Mouse (Mus musculus): ENCODE results near the gene Fbxo44. TPM values are rescaled to one million over a fixed set of nuclear protein-coding genes. Genes with fewer than 3 reads are reported as not detected.

Fbxo44 gene
- polyA plus RNA-seq, 1 experiment from 2014 or later: 82.5 TPM

DNA sequence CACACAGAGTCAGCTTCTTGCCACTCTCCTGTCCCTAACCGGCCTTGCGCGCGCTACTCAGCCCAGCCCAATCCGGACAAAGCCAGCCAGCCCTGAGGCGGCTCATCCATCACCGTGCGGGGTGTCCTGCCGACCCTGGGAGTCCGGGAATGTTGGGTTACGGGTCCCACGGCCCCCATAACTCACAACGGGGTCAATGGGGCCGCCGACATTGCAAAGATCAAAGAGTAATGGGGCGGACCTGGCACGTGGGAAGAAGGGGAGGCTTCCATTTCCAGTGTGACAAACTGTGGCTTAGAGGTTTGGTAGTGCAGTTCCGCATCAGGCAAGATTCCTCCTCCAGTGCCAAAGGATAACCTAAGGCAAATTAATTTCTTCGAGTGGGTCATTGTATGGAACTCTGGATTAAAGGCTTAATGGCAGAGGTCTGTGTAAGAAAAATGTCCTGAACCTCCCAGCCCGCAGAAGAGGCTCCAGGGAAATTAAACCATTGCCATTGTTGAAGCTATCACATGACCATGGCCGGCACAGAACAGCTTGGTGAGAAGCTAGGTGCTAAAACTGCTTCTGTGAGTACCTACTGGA is 28.7 kb downstream of the Fbxo44 start:
- no peaks in the 10 kb centered on the region for H3K9me3 ChIP-seq (ENCODE audit: control insufficient read depth, low read length)
- H3K27ac ChIP-seq (ENCODE audit: low read depth, low read length): peak overlapping the region; percentile 99
- peaks cover 3% of the 10 kb centered on the region; the same call in 1 of the 2 replicates for H3K4me1 ChIP-seq (replicated peaks; ENCODE audit: control insufficient read depth, insufficient read depth, low read length)
- WGBS: under 1% methylated on average over 21 of the region's 21 CpGs
- DNase-seq (ENCODE audit: low spot score) (peak; percentile 78), ATAC-seq (ENCODE audit: low FRiP score) (peak; percentile 75)
- no peaks in the 10 kb centered on the region; the same call in 1 of the 2 replicates for H3K27me3 ChIP-seq (ENCODE audit: control insufficient read depth, insufficient read depth, low read length)
- no peaks in the 10 kb centered on the region for H3K36me3 ChIP-seq (ENCODE audit: control insufficient read depth, insufficient read depth, low read length)
- H3K4me2 ChIP-seq (replicated peaks; ENCODE audit: low read depth, low read length): peak overlapping the region; percentile 88
- H3K9ac ChIP-seq (ENCODE audit: low read depth, low read length): peak overlapping the region; percentile 96
- peak overlapping the region; percentile 70 for H3K4me3 ChIP-seq (ENCODE audit: low read depth, low read length)

DNA sequence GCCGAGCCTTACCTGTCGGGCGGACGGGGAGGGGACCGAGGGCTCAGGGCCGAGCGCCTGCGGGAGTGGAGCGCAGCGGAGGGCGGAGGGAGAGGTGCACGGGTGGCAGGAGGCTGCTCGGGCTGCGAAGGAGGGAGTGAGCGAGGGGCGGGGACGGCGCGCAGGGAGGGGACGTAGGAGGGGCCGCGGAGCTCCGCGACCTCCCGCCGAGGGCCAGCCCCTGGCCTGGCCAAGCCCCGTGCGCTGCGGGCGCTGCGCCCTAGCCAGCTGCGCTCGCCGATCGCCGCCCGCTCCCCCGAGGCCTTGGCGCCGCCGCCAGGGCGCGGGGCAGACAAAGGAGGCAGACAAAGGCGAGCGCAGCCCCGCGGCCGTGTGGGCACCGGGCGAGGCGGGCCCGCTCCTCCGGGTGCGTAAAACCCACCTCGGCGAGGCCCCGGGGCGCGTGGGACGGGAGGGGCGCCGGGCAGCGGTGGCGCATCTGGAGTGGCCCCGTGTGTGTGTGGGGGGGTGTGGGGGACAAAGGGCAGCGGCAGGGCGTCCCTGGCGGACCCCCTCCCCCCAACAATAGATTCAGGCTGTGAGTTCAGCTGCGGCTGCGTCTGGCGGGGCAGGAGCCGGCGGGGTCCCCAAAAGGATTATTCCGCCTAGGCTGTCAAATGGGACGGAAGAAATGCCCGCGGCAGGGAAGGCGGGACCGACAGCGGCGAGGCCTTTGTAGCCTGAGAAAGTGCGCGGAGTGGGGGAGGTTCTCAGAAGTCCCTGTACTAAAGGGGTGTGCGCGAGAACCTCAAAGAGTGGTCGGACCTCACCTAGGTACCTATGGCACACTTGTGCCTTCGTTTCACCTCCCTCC is 29.5 kb downstream of the Fbxo44 start, which contains the start of gene Draxin:
Gene Draxin, minus strand, starts transcription at position 138 of the 853 bp plus-strand sequence.
- Histone ChIP-seq H3K4me1 (replicated peaks; ENCODE audit: control insufficient read depth, insufficient read depth, low read length) (peaks cover 3% of the 10 kb centered on the region; the same call in 1 of the 2 replicates), H3K4me2 (replicated peaks; ENCODE audit: low read depth, low read length) (peak within 1 kb of the TSS; percentile 88), H3K27me3 (ENCODE audit: control insufficient read depth, insufficient read depth, low read length) (no peaks in the 10 kb centered on the region; the same call in 1 of the 2 replicates), H3K9ac (ENCODE audit: low read depth, low read length) (peak within 1 kb of the TSS; percentile 96), H3K4me3 (ENCODE audit: low read depth, low read length) (peak within 1 kb of the TSS; percentile 70), H3K36me3 (ENCODE audit: control insufficient read depth, insufficient read depth, low read length) (no peaks in the 10 kb centered on the region), H3K9me3 (ENCODE audit: control insufficient read depth, low read length) (no peaks in the 10 kb centered on the region), H3K27ac (ENCODE audit: low read depth, low read length) (peak within 1 kb of the TSS; percentile 99)
- 0% methylated on average over 63 of the region's 87 CpGs for WGBS
- DNase-seq (ENCODE audit: low spot score): peak; percentile 86
- ATAC-seq (ENCODE audit: low FRiP score): peak; percentile 87

DNA sequence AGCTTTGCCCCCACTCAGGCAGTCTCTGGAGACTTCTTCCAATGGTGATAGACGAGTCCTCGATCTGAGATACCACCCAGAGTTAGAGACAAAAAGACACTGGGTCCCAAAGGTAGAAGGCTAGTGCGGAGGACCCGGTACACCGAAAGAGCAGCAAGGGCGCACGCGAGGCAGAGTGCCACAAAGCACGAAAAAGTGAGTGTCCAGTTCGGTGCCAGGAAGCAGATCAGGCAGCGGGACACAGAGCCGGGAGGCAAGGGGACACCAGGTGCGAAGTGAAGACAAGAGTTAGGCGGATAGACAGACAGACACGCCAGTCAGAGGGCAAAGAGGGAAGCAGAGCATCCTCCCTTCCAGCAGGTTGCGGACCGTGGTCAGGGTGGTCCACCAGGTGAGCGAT is 30.1 kb downstream of the Fbxo44 start, which contains the start of gene Mad2l2:
Gene Mad2l2, plus strand, starts transcription at position 252 of the 400 bp plus-strand sequence.
- under 1% methylated on average over 18 of the region's 18 CpGs for WGBS
- no peaks in the 10 kb centered on the region; the same call in 1 of the 2 replicates for H3K27me3 ChIP-seq (ENCODE audit: control insufficient read depth, insufficient read depth, low read length)

DNA sequence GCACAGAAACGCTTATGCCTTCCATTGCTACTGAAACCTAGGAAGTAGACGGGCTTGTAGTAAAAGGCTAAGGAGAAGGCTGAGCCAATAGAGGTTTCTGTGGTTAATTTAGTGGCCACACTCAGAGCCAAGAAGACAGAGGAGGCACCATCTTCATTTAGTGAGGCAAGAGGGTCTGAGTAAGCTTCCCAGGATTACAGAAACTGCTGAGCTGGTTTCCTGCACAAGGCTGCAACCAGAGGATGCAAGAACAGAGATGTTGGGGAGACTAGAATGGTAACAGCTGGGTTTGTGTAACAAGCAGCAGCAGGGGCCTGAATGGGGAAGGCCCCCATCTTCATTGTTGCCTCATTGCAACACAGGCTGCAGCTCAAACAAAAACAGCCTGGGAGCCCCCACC is 31.6 kb downstream of the Fbxo44 start:
- Histone ChIP-seq H3K9ac (ENCODE audit: low read depth, low read length) (peak overlapping the region; percentile 96), H3K4me1 (replicated peaks; ENCODE audit: control insufficient read depth, insufficient read depth, low read length) (peaks cover 3% of the 10 kb centered on the region; the same call in 1 of the 2 replicates), H3K4me2 (replicated peaks; ENCODE audit: low read depth, low read length) (peak overlapping the region; percentile 88), H3K36me3 (ENCODE audit: control insufficient read depth, insufficient read depth, low read length) (no peaks in the 10 kb centered on the region), H3K27me3 (ENCODE audit: control insufficient read depth, insufficient read depth, low read length) (no peaks in the 10 kb centered on the region; the same call in 1 of the 2 replicates), H3K27ac (ENCODE audit: low read depth, low read length) (peak overlapping the region; percentile 99; the same call in 1 of the 2 replicates), H3K4me3 (ENCODE audit: low read depth, low read length) (peak overlapping the region; percentile 70), H3K9me3 (ENCODE audit: control insufficient read depth, low read length) (no peaks in the 10 kb centered on the region)
- ATAC-seq (ENCODE audit: low FRiP score) (no peak), DNase-seq (ENCODE audit: low spot score) (no peak)
- WGBS: 77% methylated on average over 2 of the region's 2 CpGs

More for the DNA sequence above, 30.1 kb downstream of the Fbxo44 start, which contains the start of gene Mad2l2:
- Histone ChIP-seq H3K4me2 (replicated peaks; ENCODE audit: low read depth, low read length) (peak within 1 kb of the TSS; percentile 88), H3K4me1 (replicated peaks; ENCODE audit: control insufficient read depth, insufficient read depth, low read length) (peaks cover 3% of the 10 kb centered on the region; the same call in 1 of the 2 replicates), H3K27ac (ENCODE audit: low read depth, low read length) (peak within 1 kb of the TSS; percentile 99), H3K9me3 (ENCODE audit: control insufficient read depth, low read length) (no peaks in the 10 kb centered on the region), H3K36me3 (ENCODE audit: control insufficient read depth, insufficient read depth, low read length) (no peaks in the 10 kb centered on the region), H3K4me3 (ENCODE audit: low read depth, low read length) (peak within 1 kb of the TSS; percentile 70), H3K9ac (ENCODE audit: low read depth, low read length) (peak within 1 kb of the TSS; percentile 96)
- no peak for DNase-seq (ENCODE audit: low spot score)
- no peak for ATAC-seq (ENCODE audit: low FRiP score)

DNA sequence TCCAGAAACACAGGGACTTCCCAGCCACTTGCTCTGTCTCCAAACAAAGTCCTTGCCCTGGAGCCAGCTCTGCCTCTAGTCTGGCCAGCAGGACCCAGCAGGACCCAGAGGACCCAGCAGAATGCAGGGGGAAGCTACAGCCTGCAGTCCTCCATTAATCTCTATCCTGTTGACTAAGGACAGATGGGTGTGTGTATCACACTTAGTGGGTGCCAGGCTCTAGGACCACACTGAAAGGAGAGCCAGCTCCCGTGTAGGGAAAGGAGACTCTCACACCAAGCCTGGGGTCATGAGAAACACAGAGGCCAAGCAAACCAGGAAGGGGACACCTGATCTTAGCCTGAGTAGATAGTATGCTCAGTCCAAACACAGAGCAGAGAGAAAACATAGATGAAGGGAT is 32.0 kb downstream of the Fbxo44 start:
- Histone ChIP-seq H3K9ac (ENCODE audit: low read depth, low read length) (peak overlapping the region; percentile 21; the same call in 1 of the 2 replicates), H3K36me3 (ENCODE audit: control insufficient read depth, insufficient read depth, low read length) (no peaks in the 10 kb centered on the region), H3K4me2 (replicated peaks; ENCODE audit: low read depth, low read length) (peak overlapping the region; percentile 88), H3K9me3 (ENCODE audit: control insufficient read depth, low read length) (no peaks in the 10 kb centered on the region), H3K27ac (ENCODE audit: low read depth, low read length) (peak overlapping the region; percentile 99; the same call in 1 of the 2 replicates), H3K27me3 (ENCODE audit: control insufficient read depth, insufficient read depth, low read length) (no peaks in the 10 kb centered on the region; the same call in 1 of the 2 replicates), H3K4me3 (ENCODE audit: low read depth, low read length) (peak overlapping the region; percentile 70), H3K4me1 (replicated peaks; ENCODE audit: control insufficient read depth, insufficient read depth, low read length) (peaks cover 3% of the 10 kb centered on the region; the same call in 1 of the 2 replicates)
- ATAC-seq (ENCODE audit: low FRiP score) (no peak), DNase-seq (ENCODE audit: low spot score) (no peak)
- 50% methylated on average over 1 of the region's 1 CpGs for WGBS

DNA sequence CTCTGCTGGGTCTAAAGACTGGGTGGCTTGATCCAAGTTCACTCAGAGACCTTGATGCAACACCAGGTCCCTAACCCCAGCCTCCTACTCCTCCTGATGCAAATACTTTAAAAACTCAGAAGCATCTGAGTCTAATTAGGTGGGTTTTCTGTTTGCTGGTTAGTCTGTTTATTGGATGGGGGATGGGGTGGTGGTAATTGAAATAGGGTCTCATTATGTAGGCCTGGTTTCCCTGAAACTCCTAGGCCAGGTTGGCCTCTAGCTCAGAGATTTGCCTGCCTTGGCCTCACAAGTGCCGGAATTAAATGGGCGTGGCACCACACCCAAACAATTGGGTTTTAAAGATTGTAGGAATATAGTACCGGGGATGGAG is 37.6 kb downstream of the Fbxo44 start:
- Histone ChIP-seq H3K27ac (ENCODE audit: low read depth, low read length) (peak overlapping the region; percentile 33; the same call in 1 of the 2 replicates), H3K4me2 (replicated peaks; ENCODE audit: low read depth, low read length) (no peak overlapping the region), H3K9me3 (ENCODE audit: control insufficient read depth, low read length) (no peaks in the 10 kb centered on the region), H3K36me3 (ENCODE audit: control insufficient read depth, insufficient read depth, low read length) (no peaks in the 10 kb centered on the region), H3K4me3 (ENCODE audit: low read depth, low read length) (no peak overlapping the region), H3K4me1 (replicated peaks; ENCODE audit: control insufficient read depth, insufficient read depth, low read length) (no peaks in the 10 kb centered on the region; the same call in none of the 2 replicates), H3K9ac (ENCODE audit: low read depth, low read length) (no peak overlapping the region), H3K27me3 (ENCODE audit: control insufficient read depth, insufficient read depth, low read length) (no peaks in the 10 kb centered on the region)
- ATAC-seq (ENCODE audit: low FRiP score) (peak; percentile 4; the same call in 1 of the 2 replicates), DNase-seq (ENCODE audit: low spot score) (no peak)
- 82% methylated on average over 3 of the region's 3 CpGs for WGBS

DNA sequence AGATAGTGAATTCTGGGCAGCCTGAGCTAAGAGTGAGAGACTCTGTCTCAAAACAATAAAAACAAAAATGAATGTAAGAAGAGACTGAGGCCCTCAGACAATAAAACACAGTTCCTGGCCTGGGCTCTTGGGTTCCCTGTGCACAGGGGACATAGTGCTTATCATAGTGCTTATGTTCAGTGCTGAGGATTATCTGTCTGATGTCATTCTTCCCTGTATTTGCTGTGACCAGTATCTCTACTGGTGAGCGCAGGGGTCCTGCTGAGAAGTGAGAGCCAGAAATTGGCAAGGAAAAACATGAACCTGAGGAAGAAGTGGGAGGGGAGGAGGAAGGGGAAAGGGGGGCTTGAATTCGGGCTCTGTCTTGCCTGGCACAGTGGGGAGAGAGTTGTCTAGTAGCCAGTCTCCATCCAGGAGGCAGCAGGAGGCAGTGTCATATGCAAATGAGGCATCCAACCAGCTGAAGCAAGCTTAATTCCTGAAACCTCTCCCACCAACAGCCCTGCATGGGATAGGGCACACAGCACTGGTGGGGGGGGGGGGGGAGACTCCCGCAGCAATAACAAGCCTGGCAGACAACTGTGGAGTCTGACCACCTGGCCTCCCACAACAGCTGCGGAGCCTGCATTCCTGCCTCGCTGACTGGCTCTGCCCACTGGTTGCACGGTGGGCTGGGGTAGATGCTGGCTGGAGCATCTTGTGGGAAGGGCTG is 38.1 kb downstream of the Fbxo44 start:
- Histone ChIP-seq H3K27me3 (ENCODE audit: control insufficient read depth, insufficient read depth, low read length) (no peaks in the 10 kb centered on the region), H3K4me3 (ENCODE audit: low read depth, low read length) (no peak overlapping the region), H3K27ac (ENCODE audit: low read depth, low read length) (peak overlapping the region; percentile 33; the same call in 1 of the 2 replicates), H3K36me3 (ENCODE audit: control insufficient read depth, insufficient read depth, low read length) (no peaks in the 10 kb centered on the region), H3K9me3 (ENCODE audit: control insufficient read depth, low read length) (no peaks in the 10 kb centered on the region), H3K4me2 (replicated peaks; ENCODE audit: low read depth, low read length) (no peak overlapping the region), H3K4me1 (replicated peaks; ENCODE audit: control insufficient read depth, insufficient read depth, low read length) (no peaks in the 10 kb centered on the region; the same call in none of the 2 replicates), H3K9ac (ENCODE audit: low read depth, low read length) (no peak overlapping the region)
- 5% methylated on average over 6 of the region's 6 CpGs for WGBS
- DNase-seq (ENCODE audit: low spot score) (peak; percentile 48), ATAC-seq (ENCODE audit: low FRiP score) (peak; percentile 88)

DNA sequence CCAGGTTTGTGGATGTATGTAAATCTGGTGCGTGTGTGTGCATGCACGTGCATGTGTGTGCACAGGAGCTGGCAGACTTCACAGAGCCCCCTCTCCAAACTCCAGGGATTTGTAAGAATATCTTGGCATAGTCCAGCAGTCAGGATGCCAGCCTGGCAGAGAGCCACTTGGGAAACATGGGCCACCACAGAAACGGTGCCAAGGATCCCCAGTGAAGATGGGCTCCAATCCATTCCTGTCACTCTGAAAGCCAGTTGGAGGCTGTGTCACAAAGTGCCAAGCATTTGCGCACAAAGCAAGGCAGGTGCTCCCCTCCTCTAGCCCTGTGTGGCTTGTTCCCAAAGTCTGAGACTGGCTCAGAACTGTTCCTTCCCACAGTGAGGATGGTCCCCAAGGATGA is 38.9 kb downstream of the Fbxo44 start:
- WGBS: 89% methylated on average over 4 of the region's 4 CpGs
- Histone ChIP-seq H3K27ac (ENCODE audit: low read depth, low read length) (no peak overlapping the region), H3K4me2 (replicated peaks; ENCODE audit: low read depth, low read length) (no peak overlapping the region), H3K27me3 (ENCODE audit: control insufficient read depth, insufficient read depth, low read length) (no peaks in the 10 kb centered on the region), H3K36me3 (ENCODE audit: control insufficient read depth, insufficient read depth, low read length) (no peaks in the 10 kb centered on the region), H3K9me3 (ENCODE audit: control insufficient read depth, low read length) (no peaks in the 10 kb centered on the region), H3K4me3 (ENCODE audit: low read depth, low read length) (no peak overlapping the region), H3K4me1 (replicated peaks; ENCODE audit: control insufficient read depth, insufficient read depth, low read length) (no peaks in the 10 kb centered on the region; the same call in 1 of the 2 replicates), H3K9ac (ENCODE audit: low read depth, low read length) (no peak overlapping the region)
- no peak for ATAC-seq (ENCODE audit: low FRiP score)
- DNase-seq (ENCODE audit: low spot score): no peak
